Mouse (Mus musculus) cerebellum, postnatal 4 days (tissue): ENCODE data around the gene Ptpre.
"Not testable (repeated sequence)": the region's sequence is repeated elsewhere in the genome, so short reads cannot be mapped to it uniquely, and the experiment has no call there.

Source experiments
- DNase-seq, 2 experiments: peaks; one replicate each; pipeline ENCODE4 v3.0.0; 2022; ENCODE audit warnings: low spot score in 2 of 2, mixed read lengths in 1 of 2

Gene Ptpre

DNA sequence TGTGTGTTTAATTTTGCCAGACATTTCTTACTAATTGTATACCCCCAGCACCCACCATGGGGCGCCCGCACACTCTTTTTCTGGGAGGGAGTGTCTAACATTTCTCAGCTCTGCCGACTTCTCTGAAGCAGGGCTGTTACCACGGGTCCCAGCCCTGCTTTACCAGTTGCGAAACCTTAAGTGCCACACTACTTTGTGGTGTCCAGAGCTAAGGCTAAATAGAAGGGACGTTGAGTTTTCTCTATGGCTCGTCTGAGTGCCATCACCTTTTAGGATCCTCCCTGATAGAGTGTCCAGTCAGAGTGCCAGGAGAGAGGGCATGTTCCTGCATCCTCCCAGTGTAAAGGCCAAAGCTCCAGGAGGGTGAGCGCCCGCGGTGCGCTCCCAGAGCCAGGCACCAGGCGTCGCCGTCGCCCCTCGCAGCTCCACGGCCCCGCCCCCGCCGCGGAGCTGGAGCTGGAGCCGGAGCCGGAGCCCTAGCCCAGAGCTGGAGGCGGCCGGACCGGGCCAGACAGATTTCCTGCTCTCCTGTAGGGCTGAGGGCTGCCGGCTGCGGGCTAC is at the start of gene Ptpre:
TSS of gene Ptpre (plus strand) at position 141 of the 561 bp plus-strand sequence.
- peak; percentile 74 to 88 for DNase-seq

DNA sequence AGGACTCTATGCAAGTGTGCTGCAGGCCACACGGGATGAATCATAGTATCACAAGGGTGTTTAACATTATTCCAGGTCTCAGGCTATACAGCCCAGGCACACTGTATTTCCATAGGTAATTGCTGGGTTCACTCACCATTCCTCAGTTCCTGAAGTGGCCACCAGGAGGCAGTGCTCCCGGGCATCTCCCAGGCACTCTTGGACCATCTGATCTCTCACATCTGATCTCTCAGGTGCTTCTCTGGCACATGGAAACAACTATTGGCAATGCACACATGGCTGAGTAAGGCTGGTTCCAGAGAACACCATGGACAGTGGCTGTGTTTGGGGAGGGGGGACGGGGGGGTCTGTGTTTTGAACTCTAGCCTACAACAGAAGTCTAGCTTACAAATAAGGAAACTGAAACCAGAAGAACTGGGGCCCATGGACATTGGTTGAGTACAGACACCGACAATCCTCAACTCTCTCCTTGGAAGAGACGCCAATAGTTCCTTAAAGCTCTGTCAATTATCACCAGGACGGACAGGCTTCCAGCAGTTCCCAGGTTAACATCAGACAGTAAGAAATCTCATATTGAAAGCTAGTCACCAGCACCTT is 49.0 kb upstream of the Ptpre start:
- DNase-seq = peak in 1 of 2 experiments; percentile 55

DNA sequence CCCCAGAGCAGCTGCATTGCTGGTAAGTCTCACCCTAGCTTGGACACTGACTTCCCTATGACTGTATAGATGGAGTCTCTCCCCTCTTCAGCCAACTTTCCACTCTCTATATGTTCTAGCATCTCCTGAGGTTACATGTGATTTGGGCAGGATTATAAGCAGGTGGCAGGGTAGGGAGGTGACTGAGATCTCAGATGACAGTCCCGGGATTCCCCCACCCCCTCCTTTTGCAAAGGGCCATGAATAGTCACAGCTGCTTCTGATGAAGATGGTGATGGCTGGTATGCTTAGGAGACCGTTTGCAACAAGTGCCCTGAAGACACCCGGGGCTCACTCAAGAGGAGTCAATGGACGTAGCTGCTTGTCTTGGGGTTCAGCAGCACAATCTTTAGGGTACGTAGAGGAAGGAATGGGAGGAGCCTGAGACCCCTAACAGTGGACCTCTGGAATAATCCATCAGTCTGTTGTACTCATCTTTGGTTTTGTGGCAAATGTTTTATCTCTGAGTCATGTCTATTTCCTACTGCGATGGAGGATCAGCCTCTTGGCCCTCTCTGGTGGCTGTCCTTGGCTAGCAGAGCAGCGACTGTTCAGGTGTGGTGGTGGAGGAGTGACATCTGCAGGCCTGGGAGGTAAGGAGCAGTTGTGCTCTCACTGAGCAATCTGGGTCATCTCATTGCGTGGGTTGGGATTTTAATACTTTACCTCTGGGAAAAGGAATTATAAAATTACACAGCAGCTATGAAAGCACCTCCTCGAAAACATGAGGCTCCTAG is 47.4 kb upstream of the Ptpre start:
- DNase-seq = no peak

DNA sequence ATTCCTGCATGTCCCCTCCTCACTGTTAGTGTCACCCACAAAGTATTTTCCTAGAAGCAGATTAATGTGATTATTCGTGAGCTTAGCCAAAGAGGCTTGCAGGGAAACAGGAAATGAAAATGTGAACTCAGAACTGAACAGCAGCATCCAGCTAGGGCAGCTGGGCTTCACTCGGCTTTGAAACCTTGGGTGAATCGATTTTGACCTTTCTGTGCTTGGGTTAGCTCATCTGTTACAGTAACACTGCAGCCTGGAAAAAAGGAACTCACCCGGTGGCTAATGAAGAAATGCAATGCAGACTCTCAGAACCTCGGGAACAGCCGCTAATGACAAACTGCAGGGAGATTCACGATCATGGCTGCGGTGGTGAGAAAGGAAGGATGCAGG is 46.8 kb upstream of the Ptpre start:
- DNase-seq = no peak

DNA sequence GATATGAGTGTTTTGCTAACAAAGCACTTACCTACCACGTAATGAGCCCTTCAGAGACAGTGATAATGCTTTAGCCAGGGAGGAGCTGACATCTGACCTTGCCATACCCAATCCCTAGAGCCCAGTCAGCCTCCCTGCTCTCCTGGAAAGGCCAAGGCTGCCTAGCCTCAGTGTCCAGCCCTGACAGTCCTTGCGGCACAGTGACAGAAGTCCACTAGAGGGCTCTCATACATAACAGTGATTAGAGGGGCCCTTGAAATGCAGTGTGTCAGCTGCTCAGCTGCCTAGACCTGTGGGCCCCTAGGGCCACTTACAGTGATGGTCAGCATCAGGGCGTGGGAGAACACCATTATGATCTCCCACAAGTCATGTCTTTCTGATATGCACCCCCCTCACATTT is 42.0 kb upstream of the Ptpre start:
- DNase-seq = no peak

DNA sequence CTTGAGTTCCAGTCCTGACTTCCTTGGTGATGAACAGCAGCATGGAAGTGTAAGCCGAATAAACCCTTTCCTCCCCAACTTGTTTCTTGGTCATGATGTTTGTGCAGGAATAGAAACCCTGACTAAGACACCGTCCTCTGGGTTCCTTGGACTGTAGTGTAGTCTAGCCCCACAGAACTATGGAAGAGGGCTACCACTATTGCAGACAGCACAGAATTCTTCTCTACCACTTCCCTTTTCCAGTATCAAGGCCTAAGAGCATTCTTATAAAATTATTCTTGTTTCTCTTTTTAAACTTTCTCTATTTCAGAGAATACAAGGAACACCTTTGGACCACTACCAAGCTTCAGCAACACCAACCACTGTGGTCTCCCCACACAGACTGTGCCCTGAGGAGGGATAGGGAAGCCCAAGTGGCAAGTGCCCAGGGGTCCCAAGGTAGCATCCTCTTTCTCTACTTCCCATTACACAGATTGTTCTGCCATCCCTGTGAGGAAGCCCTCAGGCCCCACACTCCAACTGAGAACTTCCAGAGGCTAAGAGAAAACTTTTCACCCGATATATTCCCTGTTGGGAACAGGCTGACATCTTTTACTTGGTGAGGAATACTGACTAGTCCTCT is 38.6 kb upstream of the Ptpre start:
- no peak for DNase-seq

DNA sequence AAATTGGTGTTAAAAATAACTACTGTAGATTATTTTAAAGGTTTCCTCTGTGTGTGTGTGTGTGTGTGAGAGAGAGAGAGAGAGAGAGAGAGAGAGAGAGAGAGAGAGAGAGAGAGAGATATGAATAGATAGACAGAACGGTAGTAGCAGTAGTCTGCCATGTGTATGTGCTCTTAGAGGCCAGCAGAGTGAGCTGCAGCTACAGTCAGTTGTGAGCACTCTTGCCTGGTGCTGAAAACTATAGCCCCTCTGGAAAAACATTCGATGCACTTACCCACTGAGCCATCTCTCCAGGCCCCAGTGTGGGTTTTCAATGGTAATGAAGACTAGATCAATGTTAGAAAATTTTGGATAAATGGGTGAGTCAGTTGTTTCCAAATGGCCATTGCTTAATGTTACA is 37.9 kb upstream of the Ptpre start:
- no peak for DNase-seq

DNA sequence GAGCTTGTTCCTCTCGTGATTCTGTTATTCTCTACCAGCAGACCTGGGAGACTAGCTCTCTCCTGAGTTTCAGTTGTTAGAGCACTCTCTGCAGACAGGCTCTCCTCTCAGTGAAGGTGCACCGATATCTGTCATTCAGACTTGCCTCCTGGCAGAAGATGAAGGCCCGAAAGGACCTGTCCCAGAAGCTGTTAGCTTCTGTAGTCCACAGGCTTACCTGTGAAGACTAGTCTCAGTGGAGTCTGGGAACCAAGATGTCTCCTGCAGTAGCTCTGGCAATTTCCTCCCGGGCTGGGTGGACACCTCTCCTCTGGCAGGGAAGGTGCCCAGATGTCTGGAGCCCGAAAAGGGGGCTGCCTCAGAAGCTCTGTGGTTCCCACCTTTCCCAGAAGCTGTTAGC is 30.8 kb upstream of the Ptpre start:
- DNase-seq = not testable (repeated sequence)

DNA sequence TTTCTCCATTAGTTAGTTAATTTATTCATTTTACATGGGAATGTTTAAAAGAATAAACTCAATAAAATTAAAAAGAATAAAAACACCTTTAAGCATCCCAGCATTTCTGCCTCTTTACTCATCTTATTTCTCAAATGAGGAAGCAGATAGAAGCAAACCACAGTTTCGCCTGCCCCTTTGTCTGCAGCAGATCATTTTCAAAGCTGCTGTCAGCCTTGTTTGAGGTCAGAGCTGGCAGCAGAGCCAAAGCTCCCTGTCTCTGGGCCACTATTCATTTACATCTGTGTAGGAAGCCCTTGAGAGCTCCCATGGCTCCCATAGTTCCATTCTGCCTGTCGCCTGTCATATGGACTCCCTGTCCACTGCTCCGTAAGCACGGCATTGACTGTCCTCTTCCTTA is 28.7 kb upstream of the Ptpre start:
- DNase-seq = no peak

DNA sequence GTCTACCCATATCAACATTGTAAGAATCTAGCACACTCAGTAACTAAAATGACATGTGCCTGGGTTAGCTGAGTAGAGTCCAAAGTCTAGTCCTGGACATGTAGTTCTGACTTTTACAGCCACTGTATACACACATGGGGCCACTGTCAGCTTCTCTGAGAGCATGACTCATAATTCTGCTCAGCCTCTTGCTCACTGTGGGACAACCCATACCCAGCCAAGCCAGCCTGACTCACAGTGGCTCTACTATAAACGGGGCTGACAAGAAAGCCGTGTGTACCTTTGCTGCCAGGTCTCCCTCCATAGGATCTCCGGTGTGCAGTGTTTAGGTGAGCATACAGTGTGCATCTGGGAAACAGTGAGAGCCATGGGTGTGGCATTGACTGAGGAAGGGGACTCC is 28.0 kb upstream of the Ptpre start:
- DNase-seq = no peak

DNA sequence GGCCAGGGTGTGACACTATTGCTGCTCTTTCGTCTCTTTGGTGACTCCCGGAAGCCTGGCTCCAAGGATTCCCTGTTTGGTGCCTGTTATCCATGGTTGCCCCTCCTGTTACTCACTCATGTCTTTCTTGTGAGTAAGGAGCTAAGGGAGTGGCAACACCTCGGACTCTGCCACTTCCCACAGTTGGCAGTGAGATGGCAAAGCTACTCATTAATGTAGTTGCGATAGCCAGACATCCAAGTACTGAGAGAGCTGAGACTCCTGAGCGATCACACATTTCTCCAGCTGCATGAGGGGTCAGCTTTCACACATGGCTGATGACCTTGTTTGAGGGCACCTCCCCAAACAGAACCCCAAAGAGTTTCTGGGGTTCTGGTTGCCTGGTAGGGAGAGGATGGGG is 26.9 kb upstream of the Ptpre start:
- no peak for DNase-seq

DNA sequence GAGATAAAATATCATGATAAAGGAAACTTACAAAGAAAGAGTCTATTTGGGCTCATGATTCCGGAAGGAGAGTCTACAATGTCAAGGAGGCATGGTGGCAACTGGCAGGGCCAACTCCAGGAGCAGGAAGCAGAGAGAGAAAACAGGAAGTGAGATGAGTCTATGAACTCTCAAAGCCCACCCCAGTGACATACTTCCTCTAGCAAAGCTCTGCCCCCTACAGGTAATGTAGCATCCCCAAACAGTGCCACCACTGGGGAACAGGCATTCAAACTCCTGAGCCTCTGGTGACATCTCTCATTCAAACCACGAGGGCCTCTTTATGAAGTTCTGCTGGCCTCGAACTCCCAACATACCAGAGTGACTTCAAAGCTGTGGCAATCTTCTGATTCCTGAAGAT is 25.6 kb upstream of the Ptpre start:
- no peak for DNase-seq

DNA sequence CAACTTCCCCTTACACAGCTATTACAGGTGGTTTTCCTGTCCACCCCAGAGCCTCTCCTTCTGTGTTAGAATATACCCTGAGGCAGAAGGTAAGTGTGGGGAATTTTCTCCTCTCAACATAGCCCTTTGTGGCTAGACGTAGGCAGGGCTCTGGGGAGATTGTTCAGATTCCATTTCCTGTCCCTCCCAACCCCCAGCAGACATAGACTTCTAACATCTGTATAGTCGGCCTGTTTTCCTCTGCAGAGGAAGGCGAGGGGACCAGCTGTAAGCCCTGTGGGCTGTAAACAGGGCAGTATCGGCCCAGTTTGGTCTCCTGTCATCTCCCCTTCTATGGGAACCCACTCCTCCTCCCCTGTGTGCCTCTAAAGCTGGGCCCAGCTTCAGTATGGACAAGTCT is 20.1 kb upstream of the Ptpre start:
- DNase-seq = no peak

DNA sequence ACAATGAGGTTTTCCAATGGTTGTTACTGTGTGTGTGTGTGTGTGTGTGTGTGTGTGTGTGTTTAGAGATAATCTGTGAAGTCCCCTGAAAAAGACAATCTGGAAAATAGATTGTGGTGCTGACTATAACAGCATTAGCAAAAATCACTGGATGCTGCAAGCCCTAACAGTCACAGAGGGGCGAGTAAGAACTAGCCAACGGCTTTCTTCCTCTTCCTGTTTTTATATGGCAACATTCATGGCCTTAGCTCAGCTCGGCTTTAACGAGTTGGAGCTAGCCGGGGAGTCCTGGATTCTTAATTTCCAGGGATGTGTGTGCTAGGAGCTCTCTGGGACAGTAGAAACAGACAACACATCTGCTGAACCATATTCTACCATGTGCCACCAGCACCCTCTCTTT is 17.0 kb upstream of the Ptpre start:
- DNase-seq = no peak

DNA sequence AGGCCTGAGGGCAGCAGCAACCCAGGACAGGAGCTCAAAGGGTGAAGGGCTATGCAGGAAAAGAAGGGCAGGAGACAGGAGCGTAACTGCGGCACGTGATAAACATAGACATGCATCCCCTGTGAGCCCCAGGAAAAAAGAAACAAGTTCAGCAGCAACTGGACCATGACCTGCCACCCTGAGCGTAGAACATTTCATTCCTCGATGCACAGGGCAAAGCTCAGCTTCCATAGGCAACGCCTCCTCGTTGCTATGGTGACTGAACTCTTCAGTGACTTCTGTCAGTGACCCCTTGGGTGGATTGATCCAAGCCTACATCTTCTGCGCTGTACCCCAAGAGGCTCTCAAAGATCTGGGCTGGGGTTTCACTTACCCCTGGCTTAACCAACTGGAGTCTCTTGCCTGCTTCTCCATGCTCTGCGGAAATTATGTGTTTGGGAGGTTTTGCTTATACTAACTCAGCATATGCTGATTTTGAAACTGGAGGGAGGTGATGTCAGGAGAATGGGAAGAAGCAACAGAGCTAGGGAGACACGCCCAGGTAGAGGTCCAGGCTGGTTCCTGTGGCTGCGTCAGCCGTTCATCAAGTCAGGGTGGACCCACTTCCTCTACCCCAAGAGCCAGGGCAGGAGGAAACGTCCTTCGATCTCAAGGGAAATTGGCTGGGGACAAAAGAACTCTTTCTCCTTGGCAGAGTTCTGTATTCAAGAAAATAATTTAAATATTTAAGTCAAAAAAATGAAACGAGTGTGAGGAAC is 15.3 kb upstream of the Ptpre start:
- DNase-seq = no peak

DNA sequence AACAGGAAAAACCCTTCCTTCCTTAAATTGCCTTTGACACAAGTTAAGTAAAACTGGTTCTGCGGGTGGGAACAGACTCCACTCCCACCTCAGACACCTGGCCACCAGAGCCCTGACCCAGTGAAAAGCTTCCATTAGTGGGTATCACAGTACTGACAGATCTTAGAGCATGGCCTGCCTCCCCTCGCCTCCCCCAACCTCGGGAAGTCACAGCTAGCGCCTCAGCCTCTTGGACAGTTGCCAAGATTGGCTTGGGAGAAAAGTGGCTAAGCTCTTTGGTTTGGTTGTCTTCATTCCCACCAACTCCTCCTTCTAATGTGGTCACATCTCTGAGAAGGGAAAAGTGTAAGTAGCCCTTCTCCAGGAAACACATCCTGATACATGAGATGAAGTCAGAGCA is 13.3 kb upstream of the Ptpre start:
- DNase-seq = no peak

DNA sequence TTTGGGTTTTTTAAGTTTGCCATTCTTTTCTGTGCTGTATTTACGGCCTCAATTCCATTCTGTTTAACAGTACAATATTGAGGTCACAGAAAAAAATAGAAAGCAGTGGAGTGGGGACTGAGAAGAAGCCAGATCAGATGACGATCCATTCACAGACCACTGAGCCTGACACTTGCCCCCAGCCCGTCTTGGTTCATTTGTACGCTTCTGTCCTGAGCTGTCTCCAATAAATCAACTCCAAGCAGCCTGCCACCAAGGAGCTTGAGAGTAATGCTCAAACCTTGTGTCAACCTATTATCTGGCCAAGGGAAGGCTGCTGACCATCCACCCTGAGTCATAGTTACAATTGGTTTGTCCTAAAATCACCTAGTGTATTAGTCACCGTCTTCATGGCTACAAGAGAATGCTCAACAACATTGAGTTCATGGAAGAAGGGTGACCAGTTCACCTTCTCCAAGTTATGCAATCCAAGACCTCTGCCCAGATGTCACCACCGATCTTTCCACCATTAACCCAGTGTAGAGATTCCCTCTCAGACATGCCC is 12.8 kb upstream of the Ptpre start:
- no peak for DNase-seq

DNA sequence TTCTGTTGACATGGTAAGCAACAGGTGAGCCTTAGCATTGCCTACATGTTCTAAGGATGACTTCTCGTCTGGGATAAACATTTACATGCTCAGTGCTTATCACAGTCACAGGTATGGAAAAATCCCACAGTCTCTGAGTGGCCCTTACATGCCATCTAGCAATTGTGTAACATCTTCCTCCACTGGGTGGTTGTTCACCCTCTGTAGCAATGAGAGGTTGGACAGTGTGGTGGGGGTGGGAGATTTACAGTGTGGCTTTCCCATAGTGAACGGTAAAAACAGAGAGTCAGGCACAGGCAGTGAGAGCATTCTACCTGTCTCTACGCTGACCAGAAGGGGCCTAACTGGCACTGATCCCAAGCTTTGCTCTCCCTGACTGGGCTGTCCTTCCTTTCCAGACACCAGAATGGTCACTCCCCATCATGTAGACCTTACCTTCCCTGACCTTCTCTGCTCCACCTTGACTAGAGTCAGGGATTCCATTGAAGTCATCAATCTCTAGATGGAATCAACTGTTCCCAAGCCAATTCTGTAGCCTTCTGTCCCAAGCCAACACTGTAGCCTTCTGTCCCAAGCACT is 10.6 kb upstream of the Ptpre start:
- no peak for DNase-seq

DNA sequence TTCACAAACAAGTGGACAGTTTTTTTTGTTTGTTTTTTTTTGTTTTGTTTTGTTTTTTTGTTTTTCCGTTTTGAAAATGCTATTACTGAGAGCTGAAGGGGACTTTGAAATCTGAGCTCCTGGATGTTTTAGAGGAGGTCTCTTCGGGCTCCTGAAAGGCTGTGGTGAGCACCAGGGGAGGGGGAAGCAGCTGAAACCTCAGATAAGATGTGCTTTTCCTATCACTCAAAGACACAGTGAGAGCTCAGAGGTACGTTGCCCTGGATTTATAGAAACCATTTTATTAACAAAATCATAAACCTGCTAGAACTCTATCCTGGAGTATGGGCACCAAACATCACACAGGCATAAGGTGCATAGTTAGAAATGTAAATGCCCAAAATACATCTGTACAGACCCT is 10.1 kb upstream of the Ptpre start:
- DNase-seq = no peak

DNA sequence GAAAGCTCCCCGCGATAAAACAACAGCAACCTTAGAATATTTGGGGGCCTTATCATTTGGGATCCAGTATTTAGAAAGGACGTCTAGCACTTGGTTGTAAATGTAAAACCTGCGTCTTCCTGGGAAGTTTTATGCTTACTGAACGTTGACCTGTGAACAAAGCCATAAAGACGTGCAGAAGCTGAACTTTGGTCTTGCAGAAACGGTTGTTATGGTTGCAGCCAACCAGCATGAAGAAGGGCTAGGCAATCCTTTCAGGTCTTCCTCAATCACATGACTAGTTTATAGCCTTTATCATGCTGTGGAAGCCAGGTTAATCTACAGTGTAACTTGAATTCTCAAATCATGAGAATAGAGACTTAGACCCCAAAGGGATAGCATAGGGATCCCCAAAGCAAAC is 8.8 kb upstream of the Ptpre start, which contains the start of gene Clrn3:
TSS of gene Clrn3 (minus strand) at position 140 of the 400 bp plus-strand sequence.
- no peak for DNase-seq

DNA sequence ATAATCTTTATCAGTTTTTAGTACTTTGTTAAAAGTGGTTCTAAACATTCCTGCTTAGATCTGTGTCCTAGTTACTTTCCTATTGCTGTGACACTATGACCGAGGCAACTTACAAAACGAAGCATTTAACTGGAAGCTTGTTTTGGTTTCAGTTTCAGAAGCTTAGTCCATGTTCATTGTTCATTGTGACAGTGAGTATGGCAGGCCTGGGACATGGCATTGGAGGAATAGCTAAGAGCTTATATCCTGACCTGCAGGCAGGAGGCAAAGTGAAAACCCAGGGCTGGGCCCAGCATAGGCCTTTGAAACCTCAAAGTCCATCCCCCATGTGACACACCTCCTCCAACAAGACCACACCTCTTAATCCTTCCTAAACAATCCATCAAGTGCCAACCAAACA is 8.2 kb upstream of the Ptpre start:
- no peak for DNase-seq
